Mouse (Mus musculus) testis, adult 2 months (tissue): ENCODE measurements around the gene Foxp1.

Experiments
- CTCF ChIP-seq: fragments of 200-500 bp; IDR thresholded peaks from 2 replicates; pipeline ENCODE4 v1.5.1; 2012; ENCODE audit warnings: low read depth, mild to moderate bottlenecking, inconsistent platforms, low read length, moderate library complexity; ENCODE audit not compliant: control insufficient read depth, insufficient read depth, insufficient replicate concordance
- POLR2A ChIP-seq: fragments of 200-500 bp; IDR thresholded peaks from 2 replicates; pipeline ENCODE4 v1.6.1; 2012; ENCODE audit warnings: low read depth, mild to moderate bottlenecking, inconsistent platforms, low read length, moderate library complexity; ENCODE audit not compliant: control insufficient read depth

DNA sequence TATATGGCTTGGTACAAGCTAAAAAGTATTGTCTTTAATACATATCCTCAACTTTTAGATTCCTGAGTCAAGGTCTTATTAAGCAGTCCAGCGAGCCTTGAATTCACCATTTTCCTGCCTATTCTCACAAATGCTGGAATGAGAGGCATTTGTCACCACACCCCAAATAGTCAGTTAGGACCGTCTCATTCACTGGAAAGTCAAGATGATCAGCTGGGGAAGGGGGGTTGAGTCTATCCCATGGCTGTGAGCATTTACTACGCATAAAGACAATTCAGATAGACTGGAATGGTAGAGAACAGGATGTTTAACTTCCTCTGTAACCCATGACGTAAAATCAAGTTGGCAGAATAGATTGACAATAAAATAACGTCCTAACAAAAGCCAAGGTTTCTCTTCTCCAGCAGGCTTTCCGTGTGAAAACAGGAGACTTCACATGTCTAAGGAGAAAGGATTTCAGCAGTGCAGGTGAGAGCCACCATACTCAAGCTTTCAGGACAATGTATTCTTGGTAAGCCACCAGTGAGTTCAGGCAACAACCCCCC is 351.2 kb downstream of the Foxp1 start:
- no peak for TF ChIP-seq CTCF
- no peak for TF ChIP-seq POLR2A
